Mouse (Mus musculus): ENCODE data around the gene Artn.

Gene Artn

GRCm38 (mm10) chr4:117918762-117919161, 10.8 kb downstream of the Artn start:
- DNase-seq (ENCODE audit: low read depth, low spot score), result no peak

GRCm38 (mm10) chr4:117918261-117918660, 11.3 kb downstream of the Artn start:
- no peak for DNase-seq (ENCODE audit: low read depth, low spot score)

- no peak for DNase-seq (ENCODE audit: low read depth, low spot score)
Observed at GRCm38 (mm10) chr4:117917847-117918246, 11.7 kb downstream of the Artn start.

- no peak for DNase-seq (ENCODE audit: low read depth, low spot score)
Observed at GRCm38 (mm10) chr4:117917402-117917801, 12.2 kb downstream of the Artn start.

GRCm38 (mm10) chr4:117916386-117916785, 13.2 kb downstream of the Artn start:
- no peak for DNase-seq (ENCODE audit: low read depth, low spot score)

GRCm38 (mm10) chr4:117915489-117916105, 14.0 kb downstream of the Artn start:
- DNase-seq (ENCODE audit: low read depth, low spot score), result peak; percentile 37

- DNase-seq (ENCODE audit: low read depth, low spot score), result peak; percentile 96
Observed at GRCm38 (mm10) chr4:117914591-117915442, 14.7 kb downstream of the Artn start, which contains the start of gene Ipo13. Gene Ipo13 (minus strand): TSS chr4:117914999.

GRCm38 (mm10) chr4:117914031-117914430, 15.5 kb downstream of the Artn start:
- no peak for DNase-seq (ENCODE audit: low read depth, low spot score)

GRCm38 (mm10) chr4:117913421-117913820, 16.1 kb downstream of the Artn start:
- DNase-seq (ENCODE audit: low read depth, low spot score), result peak; percentile 60

- DNase-seq (ENCODE audit: low read depth, low spot score), result no peak
Observed at GRCm38 (mm10) chr4:117912685-117913273, 16.8 kb downstream of the Artn start.

- DNase-seq (ENCODE audit: low read depth, low spot score), result no peak
Observed at GRCm38 (mm10) chr4:117912131-117912561, 17.4 kb downstream of the Artn start.

GRCm38 (mm10) chr4:117908834-117909453, 20.6 kb downstream of the Artn start:
- DNase-seq (ENCODE audit: low read depth, low spot score), result no peak

GRCm38 (mm10) chr4:117906196-117906595, 23.4 kb downstream of the Artn start:
- no peak for DNase-seq (ENCODE audit: low read depth, low spot score)

GRCm38 (mm10) chr4:117904761-117905160, 24.8 kb downstream of the Artn start:
- no peak for DNase-seq (ENCODE audit: low read depth, low spot score)

GRCm38 (mm10) chr4:117904094-117904493, 25.5 kb downstream of the Artn start:
- no peak for DNase-seq (ENCODE audit: low read depth, low spot score)

- no peak for DNase-seq (ENCODE audit: low read depth, low spot score)
Observed at GRCm38 (mm10) chr4:117898111-117898510, 31.5 kb downstream of the Artn start.

GRCm38 (mm10) chr4:117896031-117896430, 33.5 kb downstream of the Artn start:
- DNase-seq (ENCODE audit: low read depth, low spot score), result no peak

- no peak for DNase-seq (ENCODE audit: low read depth, low spot score)
Observed at GRCm38 (mm10) chr4:117895339-117895738, 34.2 kb downstream of the Artn start.

- DNase-seq (ENCODE audit: low read depth, low spot score), result no peak
Observed at GRCm38 (mm10) chr4:117894601-117895000, 35.0 kb downstream of the Artn start.

GRCm38 (mm10) chr4:117893376-117893775, 36.2 kb downstream of the Artn start:
- peak; percentile 66 for DNase-seq (ENCODE audit: low read depth, low spot score)

- peak; percentile 97 for DNase-seq (ENCODE audit: low read depth, low spot score)
Observed at GRCm38 (mm10) chr4:117891738-117892161, 37.8 kb downstream of the Artn start, which contains the start of gene Dph2. Gene Dph2 (minus strand): TSS chr4:117892032.

- DNase-seq (ENCODE audit: low read depth, low spot score), result no peak
Observed at GRCm38 (mm10) chr4:117890750-117891149, 38.8 kb downstream of the Artn start.

All from R1 (cell line).